Comparison of ENCODE assay signal across 23 mouse cellular contexts in genomic region chr4:87658316-87658715, GRCm38 (mm10).
DNase-seq lines count a peak whose midpoint lies in the region; ATAC-seq lines count a peak whose summit lies in the region.
"Had no signal": no experiment of that assay in that cellular context is flagged by ENCODE, and none has a peak within 500 bp of the region (broad histone marks: within the 10 kb centered on the region; RNA-seq: fewer than 3 reads in every experiment).

No protein-coding gene starts in this region.

- H3K27me3 ChIP-seq in heart, embryonic 13.5 days (replicated peaks) = no peaks in the 10 kb centered on the region
- peaks cover 5% of the 10 kb centered on the region for H3K27me3 ChIP-seq in kidney, embryonic 15.5 days
- no peaks in the 10 kb centered on the region for H3K27me3 ChIP-seq in midbrain, embryonic 14.5 days (ENCODE audit: control insufficient read depth, insufficient read depth, low read length)
- no peaks in the 10 kb centered on the region for H3K27me3 ChIP-seq in midbrain, embryonic 15.5 days (replicated peaks)
- H3K27me3 ChIP-seq: embryonic facial prominence, embryonic 15.5 days; hindbrain, embryonic 12.5 days; liver, embryonic 13.5 days; megakaryocyte, embryonic 14.5 days had no signal

- 49% methylated on average over 4 of the region's 4 CpGs for WGBS in heart, embryonic 13.5 days
- WGBS in kidney, embryonic 15.5 days = 28% methylated on average over 4 of the region's 4 CpGs
- 34% methylated on average over 4 of the region's 4 CpGs for WGBS in midbrain, embryonic 14.5 days
- WGBS in midbrain, embryonic 15.5 days = 37% methylated on average over 4 of the region's 4 CpGs

- DNase-seq in heart, postnatal 36 days = no peak
- no peak for DNase-seq in kidney, postnatal 4 days
- DNase-seq in midbrain, embryonic 14.5 days = peak; percentile 19
- no peak for DNase-seq in right cerebral cortex, postnatal 25 days
- DNase-seq: adrenal gland, adult 8-10 months; cerebellum, postnatal 36 days; embryo, embryonic 11 days; gastrocnemius, postnatal 10 days; kidney, postnatal 36 days; liver, embryonic 13.5 days; lung, adult 2 months; lung, postnatal 36 days; thymus, adult 18-20 months; thymus, postnatal 36 days had no signal

- H3K9ac ChIP-seq in heart, embryonic 13.5 days = no peak overlapping the region
- no peak overlapping the region for H3K9ac ChIP-seq in kidney, embryonic 15.5 days
- H3K9ac ChIP-seq in midbrain, embryonic 14.5 days (replicated peaks; ENCODE audit: low read length) = no peak overlapping the region
- H3K9ac ChIP-seq in midbrain, embryonic 15.5 days = no peak overlapping the region
- H3K9ac ChIP-seq: embryonic facial prominence, embryonic 15.5 days; hindbrain, embryonic 12.5 days; liver, embryonic 13.5 days had no signal

- H3K4me1 ChIP-seq in heart, embryonic 13.5 days = peaks cover 33% of the 10 kb centered on the region
- peaks cover 19% of the 10 kb centered on the region for H3K4me1 ChIP-seq in kidney, embryonic 15.5 days
- no peaks in the 10 kb centered on the region for H3K4me1 ChIP-seq in midbrain, embryonic 14.5 days (ENCODE audit: control insufficient read depth, insufficient read depth, low read length)
- H3K4me1 ChIP-seq in midbrain, embryonic 15.5 days = 0 out of 2 replicates have a peak, but pooled peaks cover 2% of the 10 kb centered on the region
- H3K4me1 ChIP-seq: embryonic facial prominence, embryonic 15.5 days; liver, embryonic 13.5 days; megakaryocyte, embryonic 14.5 days had no signal

- no peak for ATAC-seq in heart, embryonic 13.5 days (ENCODE audit: extremely low read depth, insufficient number of reproducible peaks, low FRiP score, low TSS enrichment)
- no peak for ATAC-seq in kidney, embryonic 15.5 days (replicated peaks; ENCODE audit: low FRiP score)
- ATAC-seq in midbrain, embryonic 14.5 days (ENCODE audit: low FRiP score, low TSS enrichment) = no peak
- ATAC-seq in midbrain, embryonic 15.5 days (replicated peaks) = no peak
- ATAC-seq: activated CD4-positive, CD25-positive, alpha-beta regulatory T cell, adult 4 months; forebrain, embryonic 14.5 days; intestine, embryonic 16.5 days had no signal

- H3K36me3 ChIP-seq in heart, embryonic 13.5 days = no peaks in the 10 kb centered on the region
- no peaks in the 10 kb centered on the region for H3K36me3 ChIP-seq in kidney, embryonic 15.5 days
- no peaks in the 10 kb centered on the region for H3K36me3 ChIP-seq in midbrain, embryonic 14.5 days (ENCODE audit: control insufficient read depth, insufficient read depth, low read length)
- no peaks in the 10 kb centered on the region for H3K36me3 ChIP-seq in midbrain, embryonic 15.5 days (replicated peaks)
- H3K36me3 ChIP-seq: embryonic facial prominence, embryonic 15.5 days; hindbrain, embryonic 12.5 days; liver, embryonic 13.5 days had no signal

- intact Hi-C loops in heart, postnatal 36 days (cut with DNase I) = no loop called here

- no peak overlapping the region for H3K4me3 ChIP-seq in heart, embryonic 13.5 days
- H3K4me3 ChIP-seq in kidney, embryonic 15.5 days (replicated peaks) = no peak overlapping the region
- H3K4me3 ChIP-seq in midbrain, embryonic 14.5 days (replicated peaks; ENCODE audit: low read depth, low read length) = no peak overlapping the region
- no peak overlapping the region for H3K4me3 ChIP-seq in midbrain, embryonic 15.5 days
- H3K4me3 ChIP-seq: embryonic facial prominence, embryonic 15.5 days; hindbrain, embryonic 12.5 days; liver, embryonic 13.5 days; megakaryocyte, embryonic 14.5 days had no signal

- no peaks in the 10 kb centered on the region for H3K9me3 ChIP-seq in heart, embryonic 13.5 days
- H3K9me3 ChIP-seq in kidney, embryonic 15.5 days (replicated peaks) = no peaks in the 10 kb centered on the region
- H3K9me3 ChIP-seq in midbrain, embryonic 14.5 days (ENCODE audit: control insufficient read depth, low read length) = no peaks in the 10 kb centered on the region
- H3K9me3 ChIP-seq in midbrain, embryonic 15.5 days = no peaks in the 10 kb centered on the region
- H3K9me3 ChIP-seq: embryonic facial prominence, embryonic 15.5 days; hindbrain, embryonic 12.5 days; liver, embryonic 13.5 days; megakaryocyte, embryonic 14.5 days had no signal

- peak overlapping the region; percentile 61 for H3K27ac ChIP-seq in heart, embryonic 13.5 days (replicated peaks)
- peak overlapping the region; percentile 68 for H3K27ac ChIP-seq in kidney, embryonic 15.5 days
- no peak overlapping the region for H3K27ac ChIP-seq in midbrain, embryonic 14.5 days (replicated peaks; ENCODE audit: low read depth, low read length)
- no peak overlapping the region for H3K27ac ChIP-seq in midbrain, embryonic 15.5 days
- H3K27ac ChIP-seq: embryonic facial prominence, embryonic 15.5 days; hindbrain, embryonic 12.5 days; liver, embryonic 13.5 days had no signal

- H3K4me2 ChIP-seq in heart, embryonic 13.5 days = no peak overlapping the region
- no peak overlapping the region for H3K4me2 ChIP-seq in kidney, embryonic 15.5 days
- no peak overlapping the region for H3K4me2 ChIP-seq in midbrain, embryonic 14.5 days (ENCODE audit: low read length)
- no peak overlapping the region for H3K4me2 ChIP-seq in midbrain, embryonic 15.5 days
- H3K4me2 ChIP-seq: embryonic facial prominence, embryonic 15.5 days; hindbrain, embryonic 12.5 days; liver, embryonic 13.5 days had no signal

Comparison
In these comparisons a context has a peak if more than half of its experiments do, and no peak if none do; other contexts are left out.
1. H3K27ac ChIP-seq: peak in heart, embryonic 13.5 days (single experiment) and kidney, embryonic 15.5 days (single experiment); none in midbrain, embryonic 14.5 days (single experiment) and midbrain, embryonic 15.5 days (single experiment).